11 mouse cellular contexts compared by ENCODE assay signal in the genomic region with DNA sequence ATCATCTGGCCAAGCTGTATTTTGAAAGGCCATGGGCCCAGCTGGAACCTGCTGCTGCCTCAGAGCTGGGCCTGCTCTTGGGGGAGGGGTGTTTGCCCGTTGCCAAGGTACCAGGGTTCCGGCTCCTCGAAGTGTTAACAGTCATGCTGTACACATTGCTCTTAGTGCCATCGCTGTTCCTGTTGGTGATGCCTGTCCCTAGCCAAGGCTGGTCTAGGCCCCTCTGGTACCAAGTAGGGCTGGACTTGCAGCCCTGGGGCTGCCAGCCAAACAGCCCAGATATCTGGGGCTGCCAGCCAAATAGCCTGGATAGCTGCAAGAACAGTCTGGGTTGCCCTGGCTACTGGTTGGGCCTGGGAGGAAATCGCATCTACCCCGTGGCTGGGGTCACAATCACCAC. TPM values are rescaled to one million over a fixed set of nuclear protein-coding genes. Genes with fewer than 3 reads are reported as not detected.
DNase-seq lines count a peak whose midpoint lies in the region; ATAC-seq and TF ChIP-seq lines count a peak whose summit lies in the region.
"Had no signal": no experiment of that assay in that cellular context is flagged by ENCODE, and none has a peak within 500 bp of the region (broad histone marks: within the 10 kb centered on the region; RNA-seq: fewer than 3 reads in every experiment).

A gene (plus strand): TSS at position 129 of the 400 bp plus-strand sequence.

- no peak within 1 kb of the TSS for H3K4me2 ChIP-seq in liver, embryonic 11.5 days
- no peak within 1 kb of the TSS for H3K4me2 ChIP-seq in forebrain, postnatal 0 days (ENCODE audit: low read depth)
- H3K4me2 ChIP-seq: embryonic facial prominence, embryonic 12.5 days had no signal

- TF ChIP-seq POLR2A in liver, adult 2 months (IDR thresholded peaks at IDR 0.05; ENCODE audit: extremely low read depth, insufficient read depth, low read length) = no peak

- H3K36me3 ChIP-seq in liver, adult 2 months (ENCODE audit: control insufficient read depth, insufficient read depth, low read length) = no peaks in the 10 kb centered on the region
- no peaks in the 10 kb centered on the region for H3K36me3 ChIP-seq in liver, embryonic 11.5 days (ENCODE audit: control insufficient read depth, insufficient read depth, low read length)
- no peaks in the 10 kb centered on the region for H3K36me3 ChIP-seq in forebrain, postnatal 0 days (ENCODE audit: insufficient read depth)
- H3K36me3 ChIP-seq: embryonic facial prominence, embryonic 12.5 days had no signal

- no peak for ATAC-seq in liver, embryonic 11.5 days (replicated peaks; ENCODE audit: low FRiP score)
- peak; percentile 96 for ATAC-seq in forebrain, postnatal 0 days
- no peak for ATAC-seq in erythroid progenitor cell, adult 5-6 weeks (replicated peaks; ENCODE audit: low FRiP score, poor library complexity, severe bottlenecking)

- no peaks in the 10 kb centered on the region for H3K27me3 ChIP-seq in liver, adult 2 months (ENCODE audit: control insufficient read depth, insufficient read depth, low read length)
- H3K27me3 ChIP-seq in liver, embryonic 11.5 days (replicated peaks; ENCODE audit: control insufficient read depth, insufficient read depth, low read length) = 0 out of 2 replicates have a peak, but pooled peaks cover 2% of the 10 kb centered on the region
- no peaks in the 10 kb centered on the region for H3K27me3 ChIP-seq in forebrain, postnatal 0 days (ENCODE audit: insufficient read depth, low read length)
- H3K27me3 ChIP-seq: embryonic facial prominence, embryonic 12.5 days had no signal

- H3K9me3 ChIP-seq in liver, embryonic 11.5 days (ENCODE audit: control insufficient read depth, low read length) = no peaks in the 10 kb centered on the region
- no peaks in the 10 kb centered on the region for H3K9me3 ChIP-seq in forebrain, postnatal 0 days (ENCODE audit: low read length)
- H3K9me3 ChIP-seq: embryonic facial prominence, embryonic 12.5 days had no signal

- no peak within 1 kb of the TSS for H3K9ac ChIP-seq in liver, adult 2 months (ENCODE audit: low read depth, low read length)
- H3K9ac ChIP-seq in liver, embryonic 11.5 days (ENCODE audit: low read depth, low read length) = no peak within 1 kb of the TSS
- H3K9ac ChIP-seq in forebrain, postnatal 0 days = no peak within 1 kb of the TSS
- H3K9ac ChIP-seq: embryonic facial prominence, embryonic 12.5 days had no signal

- TF ChIP-seq CTCF in liver, adult 2 months (IDR thresholded peaks at IDR 0.05; ENCODE audit: low read depth, low read length) = no peak
- no peak for TF ChIP-seq CTCF in forebrain, postnatal 0 days (IDR thresholded peaks at IDR 0.05; ENCODE audit: low read depth)

- H3K79me2 ChIP-seq in liver, adult 2 months (ENCODE audit: control insufficient read depth, insufficient read depth, low read length) = no peaks in the 10 kb centered on the region

- H3K4me3 ChIP-seq in liver, adult 2 months (ENCODE audit: insufficient read depth, low read depth, low read length) = no peak within 1 kb of the TSS
- no peak within 1 kb of the TSS for H3K4me3 ChIP-seq in liver, embryonic 11.5 days (ENCODE audit: low read depth, low read length)
- H3K4me3 ChIP-seq in forebrain, postnatal 0 days (ENCODE audit: low read depth, low read length) = no peak within 1 kb of the TSS
- H3K4me3 ChIP-seq: embryonic facial prominence, embryonic 12.5 days had no signal

- peak; percentile 38 for DNase-seq in liver, adult 2 months (ENCODE audit: extremely low read depth, low read depth, low spot score)
- no peak for DNase-seq in liver, embryonic 11.5 days (ENCODE audit: low spot score)
- DNase-seq in forebrain, postnatal 0 days = peak; percentile 74
- peak; percentile 69 to 77 for DNase-seq in layer of hippocampus, postnatal 10 days (ENCODE audit: low spot score in 2 of 2)
- DNase-seq in right cerebral cortex, postnatal 14 days = peak; percentile 48
- no peak for DNase-seq in urinary bladder, postnatal 10 days (ENCODE audit: low spot score)
- DNase-seq in urinary bladder, adult 2 months (ENCODE audit: low spot score) = no peak
- DNase-seq: kidney, postnatal 25 days had no signal

- 59% methylated on average over 6 of the region's 6 CpGs for WGBS in liver, adult 2 months
- 68% methylated on average over 6 of the region's 6 CpGs for WGBS in liver, embryonic 11.5 days
- 41% methylated on average over 6 of the region's 6 CpGs for WGBS in forebrain, postnatal 0 days

- H3K4me1 ChIP-seq in liver, adult 2 months (ENCODE audit: control insufficient read depth, insufficient read depth, low read length) = peaks cover 2% of the 10 kb centered on the region; the same call in 1 of the 2 replicates
- no peaks in the 10 kb centered on the region for H3K4me1 ChIP-seq in liver, embryonic 11.5 days (replicated peaks; ENCODE audit: control insufficient read depth, insufficient read depth, low read length)
- H3K4me1 ChIP-seq in forebrain, postnatal 0 days (ENCODE audit: insufficient read depth) = no peaks in the 10 kb centered on the region
- H3K4me1 ChIP-seq: embryonic facial prominence, embryonic 12.5 days had no signal

- H3K27ac ChIP-seq in liver, adult 2 months (replicated peaks; ENCODE audit: insufficient read depth, low read depth, low read length) = no peak within 1 kb of the TSS
- H3K27ac ChIP-seq in liver, embryonic 11.5 days (ENCODE audit: low read depth, low read length) = no peak within 1 kb of the TSS
- H3K27ac ChIP-seq in forebrain, postnatal 0 days (ENCODE audit: low read depth, low read length) = no peak within 1 kb of the TSS
- H3K27ac ChIP-seq: embryonic facial prominence, embryonic 12.5 days had no signal

RNA-seq across cellular contexts. Expression of the gene that starts here (rescaled TPM):
- total RNA-seq in liver, adult 2 months (2014; rRNA removed) = not detected in 2 replicates
- polyA plus RNA-seq in liver, adult 2 months (2012; rRNA removed) = 0.12 TPM in 1 of 2 replicates, not detected in the other
- not detected in 2 replicates for polyA plus RNA-seq in liver, embryonic 11.5 days (2014; fragmentation: Nextera tagmentation; extraction: Ambion mirVana)
- 0.23 and 0.24 TPM in 2 replicates for total RNA-seq in forebrain, postnatal 0 days (2014; rRNA removed)
- polyA plus RNA-seq in forebrain, postnatal 0 days (2015; fragmentation: Nextera tagmentation; extraction: Ambion mirVana) = 0.20 and 0.33 TPM in 2 replicates
- under 1 TPM in 1 of 2 experiments, not detected in 1; 0.39 TPM for total RNA-seq in layer of hippocampus, postnatal 10 days (2021)
- not detected in 2 replicates for polyA plus RNA-seq in urinary bladder, adult 2 months (2012; rRNA removed)
- total RNA-seq in erythroid progenitor cell, adult 5-6 weeks (2015; ENCODE audit: low replicate concordance) = not detected in 2 replicates
- total RNA-seq in erythroid progenitor cell, adult 5-6 weeks (2017; ENCODE audit: low replicate concordance) = not detected in 2 replicates
- polyA plus RNA-seq: embryonic facial prominence, embryonic 12.5 days; thymus, postnatal 0 days had no signal

Comparison
In these comparisons a context has a peak if more than half of its experiments do, and no peak if none do; other contexts are left out.
1. Peak in DNase-seq in liver, adult 2 months; RNA of the gene not detected or under 1 TPM.
2. Peak in DNase-seq and ATAC-seq in forebrain, postnatal 0 days; RNA of the gene not detected or under 1 TPM.
3. Peak in DNase-seq in layer of hippocampus, postnatal 10 days; RNA of the gene not detected or under 1 TPM.